Mouse (Mus musculus): Measurements from ENCODE around the gene Cryl1. TPM values are rescaled to one million over a fixed set of nuclear protein-coding genes. Genes with fewer than 3 reads are reported as not detected.

Gene Cryl1
- polyA plus RNA-seq, 2 experiments = 6.0 to 7.4 TPM

- Histone ChIP-seq H3K4me2 (ENCODE audit: low read depth) (no peak overlapping the region), H3K36me3 (replicated peaks; ENCODE audit: control insufficient read depth, insufficient read depth, low read depth) (no peaks in the 10 kb centered on the region), H3K27me3 (ENCODE audit: control insufficient read depth, insufficient read depth, low read length) (no peaks in the 10 kb centered on the region), H3K4me3 (ENCODE audit: insufficient read depth in 1 of 2, low read depth in 2 of 2, low read length in 2 of 2) (no peak overlapping the region), H3K9ac (replicated peaks) (no peak overlapping the region), H3K4me1 (replicated peaks; ENCODE audit: control insufficient read depth in 2 of 2, insufficient read depth in 2 of 2, low read length in 1 of 2) (no peaks in the 10 kb centered on the region), H3K9me3 (ENCODE audit: control insufficient read depth, low read length) (no peaks in the 10 kb centered on the region), H3K27ac (no peak overlapping the region)
- TF ChIP-seq EP300 (IDR thresholded peaks at IDR 0.05; ENCODE audit: low read depth) (no peak), CTCF (IDR thresholded peaks at IDR 0.05; ENCODE audit: low read depth) (no peak)
- WGBS (ENCODE audit: insufficient replicate concordance) = 67% methylated on average over 8 of the region's 8 CpGs
- ATAC-seq (ENCODE audit: insufficient read depth) (no peak), DNase-seq (ENCODE audit: low read depth in 3 of 3, low spot score in 3 of 3) (no peak)
These were observed 139.0 kb downstream of the Cryl1 start for GRCm38 (mm10) chr14:57259341-57259740.

GRCm38 (mm10) chr14:57248661-57249060 lies 149.7 kb downstream of the Cryl1 start:
- no peak for TF ChIP-seq CTCF (IDR thresholded peaks at IDR 0.05; ENCODE audit: low read depth)
- ATAC-seq (ENCODE audit: insufficient read depth) (no peak), DNase-seq (ENCODE audit: low read depth in 3 of 3, low spot score in 3 of 3) (no peak)
- H3K27ac ChIP-seq = no peak overlapping the region
- H3K27me3 ChIP-seq (ENCODE audit: control insufficient read depth, insufficient read depth, low read length) = no peaks in the 10 kb centered on the region
- no peak overlapping the region for H3K4me3 ChIP-seq (ENCODE audit: insufficient read depth in 1 of 2, low read depth in 2 of 2, low read length in 2 of 2)
- WGBS (ENCODE audit: insufficient replicate concordance) = 62% methylated on average over 3 of the region's 3 CpGs
- no peaks in the 10 kb centered on the region for H3K36me3 ChIP-seq (replicated peaks; ENCODE audit: control insufficient read depth, insufficient read depth, low read depth)
- no peak overlapping the region for H3K9ac ChIP-seq (replicated peaks)
- no peak overlapping the region for H3K4me2 ChIP-seq (ENCODE audit: low read depth)
- H3K9me3 ChIP-seq (ENCODE audit: control insufficient read depth, low read length) = no peaks in the 10 kb centered on the region
- no peaks in the 10 kb centered on the region for H3K4me1 ChIP-seq (replicated peaks; ENCODE audit: control insufficient read depth in 2 of 2, insufficient read depth in 2 of 2, low read length in 1 of 2)

- H3K27ac ChIP-seq = no peak overlapping the region
- TF ChIP-seq EP300 (IDR thresholded peaks at IDR 0.05; ENCODE audit: low read depth) (no peak), CTCF (IDR thresholded peaks at IDR 0.05; ENCODE audit: low read depth) (no peak)
- H3K9me3 ChIP-seq (ENCODE audit: control insufficient read depth, low read length) = no peaks in the 10 kb centered on the region
- H3K27me3 ChIP-seq (ENCODE audit: control insufficient read depth, insufficient read depth, low read length) = no peaks in the 10 kb centered on the region
- H3K4me2 ChIP-seq (ENCODE audit: low read depth) = no peak overlapping the region
- H3K36me3 ChIP-seq (replicated peaks; ENCODE audit: control insufficient read depth, insufficient read depth, low read depth) = no peaks in the 10 kb centered on the region
- H3K4me1 ChIP-seq (replicated peaks; ENCODE audit: control insufficient read depth in 2 of 2, insufficient read depth in 2 of 2, low read length in 1 of 2) = no peaks in the 10 kb centered on the region
- no peak overlapping the region for H3K4me3 ChIP-seq (ENCODE audit: insufficient read depth in 1 of 2, low read depth in 2 of 2, low read length in 2 of 2)
- no peak overlapping the region for H3K9ac ChIP-seq (replicated peaks)
- 62% methylated on average over 6 of the region's 6 CpGs for WGBS (ENCODE audit: insufficient replicate concordance)
- DNase-seq (ENCODE audit: low read depth in 3 of 3, low spot score in 3 of 3) = no peak
- ATAC-seq (ENCODE audit: insufficient read depth) = no peak
These were observed 151.8 kb downstream of the Cryl1 start for GRCm38 (mm10) chr14:57246575-57246974.

GRCm38 (mm10) chr14:57242978-57243377 lies 155.4 kb downstream of the Cryl1 start:
- ATAC-seq (ENCODE audit: insufficient read depth) = no peak
- WGBS (ENCODE audit: insufficient replicate concordance) = 59% methylated on average over 5 of the region's 5 CpGs
- no peaks in the 10 kb centered on the region for H3K36me3 ChIP-seq (replicated peaks; ENCODE audit: control insufficient read depth, insufficient read depth, low read depth)

GRCm38 (mm10) chr14:57235276-57235675 lies 163.1 kb downstream of the Cryl1 start:
- Histone ChIP-seq H3K9me3 (ENCODE audit: control insufficient read depth, low read length) (no peaks in the 10 kb centered on the region), H3K4me1 (replicated peaks; ENCODE audit: control insufficient read depth in 2 of 2, insufficient read depth in 2 of 2, low read length in 1 of 2) (no peaks in the 10 kb centered on the region), H3K27ac (no peak overlapping the region), H3K36me3 (replicated peaks; ENCODE audit: control insufficient read depth, insufficient read depth, low read depth) (no peaks in the 10 kb centered on the region), H3K4me2 (ENCODE audit: low read depth) (no peak overlapping the region), H3K4me3 (ENCODE audit: insufficient read depth in 1 of 2, low read depth in 2 of 2, low read length in 2 of 2) (no peak overlapping the region), H3K27me3 (ENCODE audit: control insufficient read depth, insufficient read depth, low read length) (no peaks in the 10 kb centered on the region), H3K9ac (replicated peaks) (no peak overlapping the region)
- DNase-seq (ENCODE audit: low read depth in 3 of 3, low spot score in 3 of 3) (no peak), ATAC-seq (ENCODE audit: insufficient read depth) (no peak)
- TF ChIP-seq CTCF (IDR thresholded peaks at IDR 0.05; ENCODE audit: low read depth) = no peak
- TF ChIP-seq EP300 (IDR thresholded peaks at IDR 0.05; ENCODE audit: low read depth) = no peak
- WGBS (ENCODE audit: insufficient replicate concordance) = 71% methylated on average over 11 of the region's 11 CpGs

More at GRCm38 (mm10) chr14:57242978-57243377, 155.4 kb downstream of the Cryl1 start:
- no peak for DNase-seq (ENCODE audit: low read depth in 3 of 3, low spot score in 3 of 3)
- no peak for TF ChIP-seq EP300 (IDR thresholded peaks at IDR 0.05; ENCODE audit: low read depth)
- Histone ChIP-seq H3K4me2 (ENCODE audit: low read depth) (no peak overlapping the region), H3K9me3 (ENCODE audit: control insufficient read depth, low read length) (no peaks in the 10 kb centered on the region), H3K4me3 (ENCODE audit: insufficient read depth in 1 of 2, low read depth in 2 of 2, low read length in 2 of 2) (no peak overlapping the region), H3K27me3 (ENCODE audit: control insufficient read depth, insufficient read depth, low read length) (no peaks in the 10 kb centered on the region), H3K27ac (no peak overlapping the region), H3K9ac (replicated peaks) (no peak overlapping the region), H3K4me1 (replicated peaks; ENCODE audit: control insufficient read depth in 2 of 2, insufficient read depth in 2 of 2, low read length in 1 of 2) (no peaks in the 10 kb centered on the region)
